Mouse (Mus musculus): ENCODE results near the gene Hsh2d. TPM values are rescaled to one million over a fixed set of nuclear protein-coding genes. Genes with fewer than 3 reads are reported as not detected.
A peak's percentile ranks its signal among the peaks of the same experiment; 100 is the strongest.

Gene Hsh2d
- polyA plus RNA-seq, 1 experiment from 2014 or later: 0.13 TPM

- DNase-seq (ENCODE audit: low spot score): no peak
- peaks cover 21% of the 10 kb centered on the region for H3K36me3 ChIP-seq
- H3K4me1 ChIP-seq: peaks cover 17% of the 10 kb centered on the region
- H3K4me3 ChIP-seq: peak overlapping the region; percentile 83
- H3K27ac ChIP-seq: peak overlapping the region; percentile 95; the same call in 1 of the 2 replicates
- 69% methylated on average over 7 of the region's 7 CpGs for WGBS
- no peaks in the 10 kb centered on the region for H3K27me3 ChIP-seq (ENCODE audit: insufficient read depth, poor library complexity, severe bottlenecking)
- no peaks in the 10 kb centered on the region for H3K9me3 ChIP-seq
These were observed 51.5 kb downstream of the Hsh2d start for GRCm38 (mm10) chr8:72240951-72241350.

GRCm38 (mm10) chr8:72242226-72242625 is 52.8 kb downstream of the Hsh2d start:
- 83% methylated on average over 1 of the region's 1 CpGs for WGBS
- DNase-seq (ENCODE audit: low spot score): no peak
- H3K4me3 ChIP-seq: no peak overlapping the region
- peaks cover 32% of the 10 kb centered on the region for H3K36me3 ChIP-seq
- peaks cover 17% of the 10 kb centered on the region for H3K4me1 ChIP-seq
- H3K27ac ChIP-seq: no peak overlapping the region
- H3K27me3 ChIP-seq (ENCODE audit: insufficient read depth, poor library complexity, severe bottlenecking): no peaks in the 10 kb centered on the region
- H3K9me3 ChIP-seq: no peaks in the 10 kb centered on the region

- Histone ChIP-seq H3K4me1 (peaks cover 17% of the 10 kb centered on the region), H3K27ac (no peak overlapping the region), H3K9me3 (no peaks in the 10 kb centered on the region), H3K4me3 (no peak overlapping the region), H3K36me3 (peaks cover 38% of the 10 kb centered on the region), H3K27me3 (ENCODE audit: insufficient read depth, poor library complexity, severe bottlenecking) (no peaks in the 10 kb centered on the region)
- 53% methylated on average over 2 of the region's 2 CpGs for WGBS
- DNase-seq (ENCODE audit: low spot score): no peak
These were observed 55.2 kb downstream of the Hsh2d start for GRCm38 (mm10) chr8:72244610-72245009.

Other genes with a start within 250 kb of the Hsh2d start
- 16.2 and 19.5 TPM in 2 replicates for gene Zfp961, start 238.6 kb upstream of the Hsh2d start, polyA plus RNA-seq (2016; fragmentation: Nextera tagmentation; extraction: Ambion mirVana)
- gene Cyp4f18, start 180.0 kb upstream of the Hsh2d start, polyA plus RNA-seq (2016; fragmentation: Nextera tagmentation; extraction: Ambion mirVana): not detected in 2 replicates
- not detected in 2 replicates for gene Olfr372, start 148.4 kb upstream of the Hsh2d start, polyA plus RNA-seq (2016; fragmentation: Nextera tagmentation; extraction: Ambion mirVana)
- gene Olfr373, start 106.5 kb upstream of the Hsh2d start, polyA plus RNA-seq (2016; fragmentation: Nextera tagmentation; extraction: Ambion mirVana): 0.06 TPM in 1 of 2 replicates, not detected in the other
- gene Olfr374, start 82.6 kb upstream of the Hsh2d start, polyA plus RNA-seq (2016; fragmentation: Nextera tagmentation; extraction: Ambion mirVana): not detected in 2 replicates
- gene Tpm4, start 54.7 kb upstream of the Hsh2d start, polyA plus RNA-seq (2016; fragmentation: Nextera tagmentation; extraction: Ambion mirVana): 447 and 556 TPM in 2 replicates
- gene Rab8a, start 28.4 kb upstream of the Hsh2d start, polyA plus RNA-seq (2016; fragmentation: Nextera tagmentation; extraction: Ambion mirVana): 89.0 and 104 TPM in 2 replicates
- gene Cib3, start 23.2 kb downstream of the Hsh2d start, polyA plus RNA-seq (2016; fragmentation: Nextera tagmentation; extraction: Ambion mirVana): not detected in 2 replicates
- not detected in 2 replicates for gene Gm11034, start 24.0 kb downstream of the Hsh2d start, polyA plus RNA-seq (2016; fragmentation: Nextera tagmentation; extraction: Ambion mirVana)
- 43.4 and 55.4 TPM in 2 replicates for gene Fam32a, start 30.1 kb downstream of the Hsh2d start, polyA plus RNA-seq (2016; fragmentation: Nextera tagmentation; extraction: Ambion mirVana)
- 129 and 131 TPM in 2 replicates for gene Ap1m1, start 50.4 kb downstream of the Hsh2d start, polyA plus RNA-seq (2016; fragmentation: Nextera tagmentation; extraction: Ambion mirVana)
- gene Gm10282, start 115.6 kb downstream of the Hsh2d start, polyA plus RNA-seq (2016; fragmentation: Nextera tagmentation; extraction: Ambion mirVana): 19.8 and 23.4 TPM in 2 replicates
- gene Klf2, start 129.4 kb downstream of the Hsh2d start, polyA plus RNA-seq (2016; fragmentation: Nextera tagmentation; extraction: Ambion mirVana): 12.8 and 14.1 TPM in 2 replicates
- gene Eps15l1, start 231.8 kb downstream of the Hsh2d start, polyA plus RNA-seq (2016; fragmentation: Nextera tagmentation; extraction: Ambion mirVana): 49.9 and 62.3 TPM in 2 replicates

Measured in heart, embryonic 10.5 days (tissue).